Mouse (Mus musculus): Measurements from ENCODE around the gene Bckdha. TPM values are rescaled to one million over a fixed set of nuclear protein-coding genes. Genes with fewer than 3 reads are reported as not detected.

Gene Bckdha
- total and polyA plus RNA-seq, 3 experiments: 27.0 to 33.1 TPM; not detected in 1

DNA sequence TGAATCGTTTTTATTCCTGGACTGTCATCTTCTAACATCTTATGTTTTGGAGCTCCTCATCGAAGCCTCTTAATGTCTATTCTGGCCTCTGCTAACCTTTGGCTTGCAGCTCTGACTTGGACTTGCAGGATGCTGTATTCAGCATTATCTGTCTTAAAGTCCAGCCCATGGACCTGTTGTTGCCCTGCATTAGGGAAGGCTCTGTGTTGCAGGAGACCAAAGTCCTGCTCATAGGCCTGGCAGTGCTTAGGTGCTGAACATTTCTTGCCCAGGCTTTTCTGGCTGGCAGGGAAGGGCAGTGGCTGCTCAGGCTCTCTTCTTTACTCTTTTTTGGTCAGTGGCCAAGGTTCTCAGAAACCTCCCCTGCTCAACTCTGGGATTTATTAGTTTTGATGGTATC is 51.6 kb downstream of the Bckdha start:
- Histone ChIP-seq H3K4me1 (ENCODE audit: control insufficient read depth in 1 of 2, insufficient read depth in 2 of 2, low read length in 2 of 2) (peaks cover 0 to 6% of the 10 kb centered on the region in 2 experiments; a peak in 2 of 4 replicates), H3K27ac (ENCODE audit: control insufficient read depth, low read depth, low read length) (peak overlapping the region; percentile 50), H3K36me3 (ENCODE audit: control insufficient read depth in 1 of 2, insufficient read depth in 2 of 2, low read length in 2 of 2) (peaks cover 0 to 13% of the 10 kb centered on the region in 2 experiments; a peak in 2 of 4 replicates), H3K27me3 (ENCODE audit: control insufficient read depth in 1 of 2, insufficient read depth in 2 of 2, low read length in 2 of 2) (peaks cover 0 to 2% of the 10 kb centered on the region in 2 experiments; a peak in 1 of 4 replicates), H3K9me3 (replicated peaks; ENCODE audit: insufficient read depth, low read length) (no peaks in the 10 kb centered on the region), H3K79me2 (ENCODE audit: control insufficient read depth, insufficient read depth, low read length, poor library complexity) (no peaks in the 10 kb centered on the region; the same call in 1 of the 2 replicates), H3K4me3 (ENCODE audit: control insufficient read depth in 1 of 2, insufficient read depth in 1 of 2, low read depth in 2 of 2, low read length in 2 of 2) (peak overlapping the region; percentile 39 to 44), H3K9ac (ENCODE audit: control insufficient read depth, low read depth, low read length, poor library complexity, severe bottlenecking) (peak overlapping the region; percentile 27)
- DNase-seq (ENCODE audit: low read depth, low spot score): peak; percentile 23
- TF ChIP-seq UBTF (IDR thresholded peaks at IDR 0.05; ENCODE audit: borderline replicate concordance, insufficient read depth, low read depth, low read length): no peak
- TF ChIP-seq CHD2 (IDR thresholded peaks at IDR 0.05; ENCODE audit: low read length): no peak
- no peak for TF ChIP-seq HCFC1 (IDR thresholded peaks at IDR 0.05; ENCODE audit: low read depth, low read length)
- no peak for TF ChIP-seq NRF1 (IDR thresholded peaks at IDR 0.05; ENCODE audit: insufficient read depth, low read depth, low read length, poor library complexity, severe bottlenecking)
- TF ChIP-seq TCF12 (IDR thresholded peaks at IDR 0.05; ENCODE audit: low read depth, low read length): no peak
- TF ChIP-seq SMC3 (IDR thresholded peaks at IDR 0.05; ENCODE audit: low read depth, low read length): no peak
- TF ChIP-seq MYB (IDR thresholded peaks at IDR 0.05; ENCODE audit: low read depth, low read length): no peak
- no peak for TF ChIP-seq TAL1 (IDR thresholded peaks at IDR 0.05; ENCODE audit: low read length)
- TF ChIP-seq ZMIZ1 (IDR thresholded peaks at IDR 0.05; ENCODE audit: low read depth, low read length): no peak
- no peak for TF ChIP-seq E2F4 (IDR thresholded peaks at IDR 0.05; ENCODE audit: borderline replicate concordance, low read depth, low read length)
- no peak for TF ChIP-seq BHLHE40 (IDR thresholded peaks at IDR 0.05; ENCODE audit: borderline replicate concordance, low read depth, low read length)
- TF ChIP-seq USF1 (IDR thresholded peaks at IDR 0.05; ENCODE audit: low read depth, low read length): no peak
- TF ChIP-seq MXI1 (IDR thresholded peaks at IDR 0.05; ENCODE audit: low read depth, low read length): no peak
- no peak for TF ChIP-seq MAFK (IDR thresholded peaks at IDR 0.05; ENCODE audit: borderline replicate concordance, low read depth, low read length)

DNA sequence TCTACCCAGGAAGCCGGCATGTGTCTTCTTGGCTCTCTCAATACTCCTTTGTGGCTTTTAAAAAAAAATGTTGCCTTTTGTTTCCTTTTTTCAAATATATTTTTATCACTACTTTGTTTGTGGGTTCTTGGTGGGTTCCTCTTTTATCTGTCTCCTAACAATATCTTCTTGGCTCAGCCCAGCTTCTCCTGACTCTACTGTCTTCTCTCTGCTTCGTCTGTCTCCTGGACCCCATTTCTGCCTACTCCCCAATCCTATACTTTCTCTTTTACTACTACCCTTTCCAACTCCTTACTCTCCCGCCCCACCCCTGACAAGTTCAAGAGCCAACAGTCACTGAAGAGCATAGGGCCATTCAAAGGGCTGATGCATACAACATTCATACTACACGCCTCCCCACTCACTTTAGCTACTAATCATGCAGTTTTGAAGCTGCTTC is 52.1 kb downstream of the Bckdha start:
- H3K4me3 ChIP-seq (ENCODE audit: control insufficient read depth in 1 of 2, insufficient read depth in 1 of 2, low read depth in 2 of 2, low read length in 2 of 2): peak overlapping the region; percentile 39 to 44
- peak overlapping the region; percentile 67 for H3K27ac ChIP-seq (ENCODE audit: control insufficient read depth, low read depth, low read length)
- H3K79me2 ChIP-seq (ENCODE audit: control insufficient read depth, insufficient read depth, low read length, poor library complexity): no peaks in the 10 kb centered on the region; the same call in 1 of the 2 replicates
- H3K9me3 ChIP-seq (replicated peaks; ENCODE audit: insufficient read depth, low read length): no peaks in the 10 kb centered on the region
- H3K27me3 ChIP-seq (ENCODE audit: control insufficient read depth in 1 of 2, insufficient read depth in 2 of 2, low read length in 2 of 2): peaks cover 0 to 2% of the 10 kb centered on the region in 2 experiments; a peak in 1 of 4 replicates
- peak; percentile 83 for DNase-seq (ENCODE audit: low read depth, low spot score)
- H3K9ac ChIP-seq (ENCODE audit: control insufficient read depth, low read depth, low read length, poor library complexity, severe bottlenecking): peak overlapping the region; percentile 15
- H3K36me3 ChIP-seq (ENCODE audit: control insufficient read depth in 1 of 2, insufficient read depth in 2 of 2, low read length in 2 of 2): peaks cover 0 to 13% of the 10 kb centered on the region in 2 experiments; a peak in 2 of 4 replicates
- H3K4me1 ChIP-seq (ENCODE audit: control insufficient read depth in 1 of 2, insufficient read depth in 2 of 2, low read length in 2 of 2): peaks cover 0 to 6% of the 10 kb centered on the region in 2 experiments; a peak in 2 of 4 replicates
- TF ChIP-seq UBTF (IDR thresholded peaks at IDR 0.05; ENCODE audit: borderline replicate concordance, insufficient read depth, low read depth, low read length) (no peak), USF2 (IDR thresholded peaks at IDR 0.05; ENCODE audit: borderline replicate concordance in 1 of 2, insufficient read depth in 1 of 2, low read depth in 1 of 2, low read length in 2 of 2) (no peak), ZC3H11A (IDR thresholded peaks at IDR 0.05; ENCODE audit: low read depth, low read length) (no peak), MAX (IDR thresholded peaks at IDR 0.05; ENCODE audit: low read length) (peak; percentile 40; the same call in 1 of the 2 replicates), TAL1 (IDR thresholded peaks at IDR 0.05; ENCODE audit: low read length) (peak; percentile 17; the same call in 1 of the 2 replicates), NRF1 (IDR thresholded peaks at IDR 0.05; ENCODE audit: insufficient read depth, low read depth, low read length, poor library complexity, severe bottlenecking) (no peak), POLR2AphosphoS2 (IDR thresholded peaks at IDR 0.05; ENCODE audit: low read length) (no peak), MYB (IDR thresholded peaks at IDR 0.05; ENCODE audit: low read depth, low read length) (no peak), HCFC1 (IDR thresholded peaks at IDR 0.05; ENCODE audit: low read depth, low read length) (peak; percentile 63), MYC (IDR thresholded peaks at IDR 0.05; ENCODE audit: low read depth, low read length) (peak; percentile 73), MXI1 (IDR thresholded peaks at IDR 0.05; ENCODE audit: low read depth, low read length) (peak; percentile 91), NELFE (IDR thresholded peaks at IDR 0.05; ENCODE audit: low read depth, low read length) (no peak), BHLHE40 (IDR thresholded peaks at IDR 0.05; ENCODE audit: borderline replicate concordance, low read depth, low read length) (peak; percentile 76), RAD21 (IDR thresholded peaks at IDR 0.05; ENCODE audit: low read depth, low read length) (no peak), ETS1 (IDR thresholded peaks at IDR 0.05; ENCODE audit: low read depth, low read length) (peak; percentile 82), CHD1 (IDR thresholded peaks at IDR 0.05; ENCODE audit: low read depth, low read length) (no peak), MAZ (IDR thresholded peaks at IDR 0.05; ENCODE audit: low read depth, low read length) (peak; percentile 43; the same call in 1 of the 2 replicates), RCOR1 (IDR thresholded peaks at IDR 0.05; ENCODE audit: low read depth, low read length) (peak; percentile 91), CHD2 (IDR thresholded peaks at IDR 0.05; ENCODE audit: low read length) (no peak; the same call in 1 of the 2 replicates), E2F4 (IDR thresholded peaks at IDR 0.05; ENCODE audit: borderline replicate concordance, low read depth, low read length) (no peak), MAFK (IDR thresholded peaks at IDR 0.05; ENCODE audit: borderline replicate concordance, low read depth, low read length) (peak; percentile 71; the same call in 1 of the 2 replicates), JUND (IDR thresholded peaks at IDR 0.05; ENCODE audit: low read depth, low read length) (peak; percentile 54; the same call in 1 of the 2 replicates), SIN3A (IDR thresholded peaks at IDR 0.05; ENCODE audit: low read length) (peak; percentile 94), EP300 (IDR thresholded peaks at IDR 0.05; ENCODE audit: low read depth in 1 of 2, low read length in 2 of 2) (peak; percentile 82 to 88)

Measured in MEL (cell line).